Mouse (Mus musculus) embryonic fibroblast, embryonic 13.5 days (primary cell): ENCODE data around the gene Tac2.

ENCODE experiments used
- CTCF ChIP-seq: IDR thresholded peaks from 2 replicates; pipeline ENCODE4 v1.5.1; 2011; ENCODE audit warnings: mild to moderate bottlenecking, control low read depth, low read length, moderate library complexity, borderline replicate concordance; ENCODE audit not compliant: insufficient read depth
- POLR2A ChIP-seq: IDR thresholded peaks from 2 replicates; pipeline ENCODE4 v1.6.1; 2011; ENCODE audit warnings: low read depth, mild to moderate bottlenecking, control low read depth, low read length, moderate library complexity

GRCm38 (mm10) chr10:127754566-127755166 lies 30.4 kb downstream of the Tac2 start:
- TF ChIP-seq CTCF (no peak), POLR2A (no peak)
